Mouse (Mus musculus) cerebellum, adult 2 months (tissue): Measurements from ENCODE around the gene Cpne4. TPM values are rescaled to one million over a fixed set of nuclear protein-coding genes. Genes with fewer than 3 reads are reported as not detected.
A peak's percentile ranks its signal among the peaks of the same experiment; 100 is the strongest.

Experiments
- DNase-seq, 2 experiments: peaks; one replicate each; pipeline ENCODE4 v3.0.0; 2021
- H3K27ac ChIP-seq: fragments of 200-500 bp; 2 replicates; pipeline ENCODE4 v1.5.1; 2012; ENCODE audit warnings: low read length, control low read depth, inconsistent platforms; ENCODE audit not compliant: insufficient read depth
- H3K27me3 ChIP-seq: fragments of 200-500 bp; 2 replicates; pipeline ENCODE4 v1.6.1; 2012; ENCODE audit warnings: inconsistent platforms, mild to moderate bottlenecking, low read length, moderate library complexity; ENCODE audit not compliant: control insufficient read depth, insufficient read depth
- H3K4me1 ChIP-seq: fragments of 200-500 bp; 2 replicates; pipeline ENCODE4 v1.6.1; 2011; ENCODE audit warnings: low read length; ENCODE audit not compliant: control insufficient read depth, insufficient read depth
- H3K4me3 ChIP-seq: fragments of 200-500 bp; replicated peaks from 2 replicates; pipeline ENCODE3; 2011; ENCODE audit warnings: mild to moderate bottlenecking, low read depth, low read length, control low read depth; ENCODE audit not compliant: insufficient read depth
- CTCF ChIP-seq: fragments of 200-500 bp; IDR thresholded peaks from 2 replicates; pipeline ENCODE4 v1.5.1; 2011; ENCODE audit warnings: low read depth, mild to moderate bottlenecking, control low read depth, low read length, moderate library complexity, borderline replicate concordance; ENCODE audit not compliant: insufficient read depth
- POLR2A ChIP-seq: fragments of 200-500 bp; IDR thresholded peaks from 2 replicates; pipeline ENCODE4 v1.6.1; 2011; ENCODE audit warnings: low read length, control low read depth, borderline replicate concordance; ENCODE audit not compliant: insufficient read depth
- WGBS: fragments of 180-500 bp; shearing (Covaris S2); methylation state at CpG from one replicate; pipeline ENCODE4 v1.1.7; 2018; 5-methylcytosine and 5-hydroxymethylcytosine counted together
- polyA plus RNA-seq: library from polyadenylated mRNA; depleted of rRNA; stranded (reverse); fragments of >200 nt; gene quantifications from 2 replicates; pipeline ENCODE4 v1.2.3, GENCODE M21; 2012

Gene Cpne4
- polyA plus RNA-seq, 1 experiment: 4.6 TPM

GRCm38 (mm10) chr9:104777780-104778179, 230.7 kb downstream of the Cpne4 start:
- H3K27ac ChIP-seq: no peak overlapping the region
- H3K4me3 ChIP-seq: no peak overlapping the region
- no peaks in the 10 kb centered on the region for H3K27me3 ChIP-seq
- no peak for DNase-seq
- no peaks in the 10 kb centered on the region for H3K4me1 ChIP-seq
- 50% methylated on average over 5 of the region's 5 CpGs for WGBS
- TF ChIP-seq CTCF (no peak), POLR2A (no peak)

GRCm38 (mm10) chr9:104796601-104797000, 249.5 kb downstream of the Cpne4 start:
- no peak for DNase-seq
- no peak overlapping the region for H3K4me3 ChIP-seq
- 13% methylated on average over 2 of the region's 2 CpGs for WGBS
- no peak overlapping the region for H3K27ac ChIP-seq
- TF ChIP-seq POLR2A (no peak), CTCF (no peak)
- no peaks in the 10 kb centered on the region for H3K27me3 ChIP-seq
- H3K4me1 ChIP-seq: no peaks in the 10 kb centered on the region

GRCm38 (mm10) chr9:104804776-104805175, 257.7 kb downstream of the Cpne4 start:
- no peak for TF ChIP-seq POLR2A
- TF ChIP-seq CTCF: no peak
- no peaks in the 10 kb centered on the region for H3K27me3 ChIP-seq
- no peaks in the 10 kb centered on the region for H3K4me1 ChIP-seq
- no peak overlapping the region for H3K4me3 ChIP-seq
- no peak overlapping the region for H3K27ac ChIP-seq
- 79% methylated on average over 4 of the region's 4 CpGs for WGBS
- DNase-seq: no peak

GRCm38 (mm10) chr9:104814681-104815080, 267.6 kb downstream of the Cpne4 start:
- 90% methylated on average over 2 of the region's 2 CpGs for WGBS
- no peak overlapping the region for H3K4me3 ChIP-seq
- DNase-seq: no peak

GRCm38 (mm10) chr9:104828646-104829045, 281.6 kb downstream of the Cpne4 start:
- 13% methylated on average over 3 of the region's 3 CpGs for WGBS
- TF ChIP-seq POLR2A (no peak), CTCF (no peak)
- no peak overlapping the region for H3K4me3 ChIP-seq
- H3K4me1 ChIP-seq: no peaks in the 10 kb centered on the region; the same call in 1 of the 2 replicates
- peak in 1 of 2 experiments; percentile 23 for DNase-seq
- no peak overlapping the region for H3K27ac ChIP-seq
- H3K27me3 ChIP-seq: no peaks in the 10 kb centered on the region

More at GRCm38 (mm10) chr9:104814681-104815080, 267.6 kb downstream of the Cpne4 start:
- no peak for TF ChIP-seq CTCF
- TF ChIP-seq POLR2A: no peak
- no peaks in the 10 kb centered on the region for H3K4me1 ChIP-seq
- no peak overlapping the region for H3K27ac ChIP-seq
- no peaks in the 10 kb centered on the region; the same call in 1 of the 2 replicates for H3K27me3 ChIP-seq

GRCm38 (mm10) chr9:104832934-104833539, 286.0 kb downstream of the Cpne4 start:
- H3K4me1 ChIP-seq: no peaks in the 10 kb centered on the region; the same call in 1 of the 2 replicates
- no peak overlapping the region for H3K4me3 ChIP-seq
- TF ChIP-seq POLR2A (no peak), CTCF (no peak)
- DNase-seq: no peak
- H3K27me3 ChIP-seq: no peaks in the 10 kb centered on the region
- H3K27ac ChIP-seq: no peak overlapping the region
- 92% methylated on average over 5 of the region's 5 CpGs for WGBS

- WGBS: 36% methylated on average over 1 of the region's 1 CpGs
- DNase-seq: no peak
- Histone ChIP-seq H3K27ac (no peak overlapping the region), H3K4me3 (no peak overlapping the region), H3K27me3 (no peaks in the 10 kb centered on the region), H3K4me1 (no peaks in the 10 kb centered on the region)
- TF ChIP-seq POLR2A (no peak), CTCF (no peak)
Measured at GRCm38 (mm10) chr9:104837931-104838330, 290.8 kb downstream of the Cpne4 start.

GRCm38 (mm10) chr9:104841278-104841677, 294.2 kb downstream of the Cpne4 start:
- no peak for DNase-seq
- Histone ChIP-seq H3K27ac (no peak overlapping the region), H3K4me3 (no peak overlapping the region), H3K4me1 (no peaks in the 10 kb centered on the region), H3K27me3 (no peaks in the 10 kb centered on the region)
- 35% methylated on average over 1 of the region's 1 CpGs for WGBS
- TF ChIP-seq POLR2A (no peak), CTCF (no peak)
